30 mouse cellular contexts compared by ENCODE assay signal in the genomic region with DNA sequence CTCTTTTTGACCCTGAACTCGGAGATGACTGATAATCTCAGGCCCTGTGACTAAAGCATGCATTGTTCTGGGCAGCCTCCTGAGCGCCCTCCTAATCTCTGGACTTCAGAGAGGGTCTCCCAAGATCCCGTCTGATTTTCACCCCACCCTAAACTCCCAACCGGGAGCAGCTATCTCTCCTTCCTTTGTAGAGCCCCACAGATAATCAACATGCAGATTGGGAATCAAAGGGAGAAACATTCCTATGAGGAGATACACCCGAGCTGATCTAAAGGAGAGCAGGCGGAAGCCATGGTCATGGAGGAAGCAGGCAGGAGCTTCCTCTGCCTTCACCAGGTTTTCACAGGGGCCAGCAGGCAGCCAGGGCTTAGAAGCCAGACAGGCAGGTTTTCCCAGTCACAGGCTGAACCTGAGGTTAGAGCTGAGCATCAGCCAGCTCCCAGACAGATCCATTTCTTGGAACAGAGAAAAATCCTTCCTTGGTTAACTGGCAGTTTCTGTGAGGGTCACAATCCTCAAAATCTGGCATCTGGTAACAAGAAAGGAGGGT.
DNase-seq lines count a peak whose midpoint lies in the region; ATAC-seq and TF ChIP-seq lines count a peak whose summit lies in the region.
"Had no signal": no experiment of that assay in that cellular context is flagged by ENCODE, and none has a peak within 500 bp of the region (broad histone marks: within the 10 kb centered on the region; RNA-seq: fewer than 3 reads in every experiment).

No protein-coding gene starts in this region.

- H3K4me1 ChIP-seq in lung, embryonic 14.5 days (ENCODE audit: insufficient read depth), result peaks cover 20% of the 10 kb centered on the region
- H3K4me1 ChIP-seq in midbrain, embryonic 11.5 days (ENCODE audit: control insufficient read depth, insufficient read depth, low read length), result 0 out of 2 replicates have a peak, but pooled peaks cover 2% of the 10 kb centered on the region
- no peaks in the 10 kb centered on the region for H3K4me1 ChIP-seq in midbrain, embryonic 13.5 days (replicated peaks)
- peaks cover 32% of the 10 kb centered on the region for H3K4me1 ChIP-seq in embryonic facial prominence, embryonic 15.5 days
- peaks cover 23% of the 10 kb centered on the region for H3K4me1 ChIP-seq in stomach, embryonic 16.5 days (ENCODE audit: control insufficient read depth, insufficient read depth, low read length)
- H3K4me1 ChIP-seq in hindbrain, embryonic 11.5 days (replicated peaks; ENCODE audit: control insufficient read depth, insufficient read depth, low read length), result no peaks in the 10 kb centered on the region
- H3K4me1 ChIP-seq: hindbrain, embryonic 15.5 days; midbrain, embryonic 15.5 days had no signal

- H3K27me3 ChIP-seq in lung, embryonic 14.5 days (ENCODE audit: insufficient read depth, low read length), result no peaks in the 10 kb centered on the region
- no peaks in the 10 kb centered on the region for H3K27me3 ChIP-seq in midbrain, embryonic 11.5 days (ENCODE audit: control insufficient read depth, insufficient read depth, low read length)
- H3K27me3 ChIP-seq in midbrain, embryonic 13.5 days, result peaks cover 18% of the 10 kb centered on the region
- no peaks in the 10 kb centered on the region for H3K27me3 ChIP-seq in embryonic facial prominence, embryonic 15.5 days
- H3K27me3 ChIP-seq in stomach, embryonic 16.5 days (ENCODE audit: control insufficient read depth, insufficient read depth, low read length), result no peaks in the 10 kb centered on the region; the same call in 1 of the 2 replicates
- no peaks in the 10 kb centered on the region for H3K27me3 ChIP-seq in hindbrain, embryonic 11.5 days (ENCODE audit: control insufficient read depth, insufficient read depth, low read length)
- H3K27me3 ChIP-seq: limb, embryonic 15.5 days; liver, embryonic 13.5 days; Patski had no signal

- no peak for DNase-seq in lung, embryonic 14.5 days
- DNase-seq in lung, postnatal 14 days, result no peak
- DNase-seq in midbrain, embryonic 11.5 days (ENCODE audit: low spot score, missing footprints), result peak; percentile 73
- DNase-seq in hindbrain, embryonic 11.5 days (ENCODE audit: low spot score), result no peak
- DNase-seq: adrenal gland, adult 2 months; adrenal gland, postnatal 36 days; cerebellum, adult 2 months; cerebellum, postnatal 14 days; forebrain, postnatal 0 days; heart, postnatal 10 days; kidney, adult 2 months; kidney, postnatal 4 days; layer of hippocampus, postnatal 36 days; liver, embryonic 13.5 days; right cerebral cortex, adult 18-20 months; thymus, postnatal 14 days had no signal

- 20% methylated on average over 6 of the region's 6 CpGs for WGBS in lung, embryonic 14.5 days
- 31% methylated on average over 6 of the region's 6 CpGs for WGBS in midbrain, embryonic 11.5 days
- WGBS in midbrain, embryonic 13.5 days, result 31% methylated on average over 6 of the region's 6 CpGs
- 37% methylated on average over 6 of the region's 6 CpGs for WGBS in embryonic facial prominence, embryonic 15.5 days
- 40% methylated on average over 6 of the region's 6 CpGs for WGBS in stomach, embryonic 16.5 days
- WGBS in hindbrain, embryonic 11.5 days, result 37% methylated on average over 6 of the region's 6 CpGs

- H3K4me3 ChIP-seq in lung, embryonic 14.5 days (ENCODE audit: low read depth, low read length), result no peak overlapping the region
- no peak overlapping the region for H3K4me3 ChIP-seq in midbrain, embryonic 11.5 days (ENCODE audit: low read depth, low read length)
- H3K4me3 ChIP-seq in midbrain, embryonic 13.5 days (replicated peaks), result no peak overlapping the region
- H3K4me3 ChIP-seq in embryonic facial prominence, embryonic 15.5 days (replicated peaks), result no peak overlapping the region
- H3K4me3 ChIP-seq in stomach, embryonic 16.5 days (replicated peaks; ENCODE audit: low read length), result no peak overlapping the region
- H3K4me3 ChIP-seq in hindbrain, embryonic 11.5 days (ENCODE audit: low read depth, low read length), result no peak overlapping the region
- H3K4me3 ChIP-seq: erythroblast, embryonic 14.5 days; heart, embryonic 13.5 days; hindbrain, embryonic 15.5 days; limb, embryonic 10.5 days; limb, embryonic 15.5 days; liver, embryonic 13.5 days; midbrain, embryonic 15.5 days had no signal

- no peak for ATAC-seq in lung, embryonic 14.5 days (ENCODE audit: insufficient read depth)
- ATAC-seq in midbrain, embryonic 11.5 days (ENCODE audit: low FRiP score), result no peak
- ATAC-seq in midbrain, embryonic 13.5 days, result no peak
- no peak for ATAC-seq in embryonic facial prominence, embryonic 15.5 days (ENCODE audit: insufficient number of reproducible peaks, low FRiP score, low TSS enrichment, low read depth)
- peak; percentile 52; the same call in 1 of the 2 replicates for ATAC-seq in stomach, embryonic 16.5 days (ENCODE audit: insufficient read depth, low FRiP score)
- no peak for ATAC-seq in hindbrain, embryonic 11.5 days (ENCODE audit: low FRiP score)
- no peak for ATAC-seq in megakaryocyte, adult 5-6 weeks (ENCODE audit: poor library complexity, severe bottlenecking)
- ATAC-seq: activated CD4-positive, CD25-positive, alpha-beta regulatory T cell, adult 4 months; forebrain, postnatal 0 days; inflammation-experienced regulatory T-cells, adult 6 months; midbrain, embryonic 15.5 days; Patski had no signal

- H3K9me3 ChIP-seq in lung, embryonic 14.5 days (ENCODE audit: low read depth, low read length), result no peaks in the 10 kb centered on the region
- H3K9me3 ChIP-seq in midbrain, embryonic 11.5 days (ENCODE audit: control insufficient read depth, low read length), result no peaks in the 10 kb centered on the region
- no peaks in the 10 kb centered on the region for H3K9me3 ChIP-seq in midbrain, embryonic 13.5 days
- H3K9me3 ChIP-seq in embryonic facial prominence, embryonic 15.5 days (replicated peaks), result no peaks in the 10 kb centered on the region
- H3K9me3 ChIP-seq in stomach, embryonic 16.5 days (replicated peaks; ENCODE audit: control insufficient read depth, low read length), result no peaks in the 10 kb centered on the region
- H3K9me3 ChIP-seq in hindbrain, embryonic 11.5 days (ENCODE audit: control insufficient read depth, low read length), result no peaks in the 10 kb centered on the region
- H3K9me3 ChIP-seq: heart, embryonic 13.5 days; hindbrain, embryonic 15.5 days; limb, embryonic 10.5 days; limb, embryonic 15.5 days; liver, embryonic 13.5 days; midbrain, embryonic 15.5 days had no signal

- peak overlapping the region; percentile 6; the same call in 1 of the 2 replicates for H3K27ac ChIP-seq in lung, embryonic 14.5 days (ENCODE audit: low read depth)
- no peak overlapping the region for H3K27ac ChIP-seq in midbrain, embryonic 11.5 days (ENCODE audit: low read depth, low read length)
- H3K27ac ChIP-seq in midbrain, embryonic 13.5 days, result no peak overlapping the region
- 0 out of 2 replicates have a peak overlapping the region, but pooled peaks have one; percentile 17 for H3K27ac ChIP-seq in embryonic facial prominence, embryonic 15.5 days (replicated peaks)
- peak overlapping the region; percentile 89 for H3K27ac ChIP-seq in stomach, embryonic 16.5 days (ENCODE audit: low read length)
- H3K27ac ChIP-seq in hindbrain, embryonic 11.5 days (ENCODE audit: low read depth, low read length), result no peak overlapping the region
- H3K27ac ChIP-seq: heart, embryonic 13.5 days; hindbrain, embryonic 15.5 days; kidney, postnatal 0 days; limb, embryonic 10.5 days; liver, embryonic 13.5 days; midbrain, embryonic 15.5 days had no signal

- H3K9ac ChIP-seq in lung, embryonic 14.5 days, result no peak overlapping the region
- H3K9ac ChIP-seq in midbrain, embryonic 11.5 days (ENCODE audit: low read length), result no peak overlapping the region
- no peak overlapping the region for H3K9ac ChIP-seq in midbrain, embryonic 13.5 days (replicated peaks)
- H3K9ac ChIP-seq in embryonic facial prominence, embryonic 15.5 days, result no peak overlapping the region
- no peak overlapping the region; the same call in 1 of the 2 replicates for H3K9ac ChIP-seq in stomach, embryonic 16.5 days (ENCODE audit: low read length)
- no peak overlapping the region for H3K9ac ChIP-seq in hindbrain, embryonic 11.5 days (ENCODE audit: low read depth, low read length)
- H3K9ac ChIP-seq: forebrain, postnatal 0 days; heart, embryonic 13.5 days; hindbrain, embryonic 15.5 days; limb, embryonic 15.5 days; liver, embryonic 13.5 days; midbrain, embryonic 15.5 days had no signal

- TF ChIP-seq CTCF in lung, embryonic 14.5 days (IDR thresholded peaks at IDR 0.05; ENCODE audit: low read depth), result no peak

- H3K4me2 ChIP-seq in lung, embryonic 14.5 days, result no peak overlapping the region
- no peak overlapping the region for H3K4me2 ChIP-seq in midbrain, embryonic 11.5 days
- H3K4me2 ChIP-seq in midbrain, embryonic 13.5 days (replicated peaks), result no peak overlapping the region
- no peak overlapping the region for H3K4me2 ChIP-seq in embryonic facial prominence, embryonic 15.5 days (replicated peaks)
- no peak overlapping the region for H3K4me2 ChIP-seq in stomach, embryonic 16.5 days (ENCODE audit: low read depth, low read length)
- H3K4me2 ChIP-seq in hindbrain, embryonic 11.5 days (replicated peaks; ENCODE audit: low read depth, low read length), result no peak overlapping the region
- H3K4me2 ChIP-seq: heart, embryonic 13.5 days; hindbrain, embryonic 15.5 days; limb, embryonic 15.5 days; liver, embryonic 13.5 days; midbrain, embryonic 15.5 days had no signal

- no peaks in the 10 kb centered on the region for H3K36me3 ChIP-seq in lung, embryonic 14.5 days (ENCODE audit: insufficient read depth)
- H3K36me3 ChIP-seq in midbrain, embryonic 11.5 days (ENCODE audit: control insufficient read depth, insufficient read depth, low read length), result no peaks in the 10 kb centered on the region
- no peaks in the 10 kb centered on the region for H3K36me3 ChIP-seq in midbrain, embryonic 13.5 days
- H3K36me3 ChIP-seq in embryonic facial prominence, embryonic 15.5 days, result 0 out of 2 replicates have a peak, but pooled peaks cover 8% of the 10 kb centered on the region
- H3K36me3 ChIP-seq in stomach, embryonic 16.5 days (ENCODE audit: control insufficient read depth, insufficient read depth, low read length), result no peaks in the 10 kb centered on the region
- H3K36me3 ChIP-seq in hindbrain, embryonic 11.5 days (ENCODE audit: control insufficient read depth, insufficient read depth, low read length), result no peaks in the 10 kb centered on the region
- H3K36me3 ChIP-seq: heart, embryonic 13.5 days; hindbrain, embryonic 15.5 days; limb, embryonic 10.5 days; limb, embryonic 15.5 days; midbrain, embryonic 15.5 days had no signal

Comparison
In these comparisons a context has a peak if more than half of its experiments do, and no peak if none do; other contexts are left out.
1. H3K27ac ChIP-seq: peak in lung, embryonic 14.5 days (single experiment), embryonic facial prominence, embryonic 15.5 days (single experiment) and stomach, embryonic 16.5 days (single experiment); none in midbrain, embryonic 11.5 days (single experiment), midbrain, embryonic 13.5 days (single experiment) and hindbrain, embryonic 11.5 days (single experiment).